Mouse (Mus musculus) spleen, postnatal 10 days (tissue): ENCODE data around the gene Gm8246.
"Not testable (repeated sequence)": the region's sequence is repeated elsewhere in the genome, so short reads cannot be mapped to it uniquely, and the experiment has no call there.

Experiments
- DNase-seq, 2 experiments: peaks; one replicate each; pipeline ENCODE4 v3.0.0; 2021 to 2022; ENCODE audit warnings: low spot score in 2 of 2

Gene Gm8246

GRCm38 (mm10) chr14:5477730-5478129 lies at the start of gene Gm8246:
Gene Gm8246, minus strand, starts transcription at chr14:5477830.
- DNase-seq, result not testable (repeated sequence)

- not testable (repeated sequence) for DNase-seq
Observed at GRCm38 (mm10) chr14:5501374-5501773, 23.7 kb upstream of the Gm8246 start, which contains the start of gene Gm3488. Gene Gm3488, plus strand, starts transcription at chr14:5501674.

GRCm38 (mm10) chr14:5483907-5484306 lies 6.3 kb upstream of the Gm8246 start, which contains the start of gene Gm3187:
Gene Gm3187, plus strand, starts transcription at chr14:5484207.
- DNase-seq, result not testable (repeated sequence)

- not testable (repeated sequence) for DNase-seq
Observed at GRCm38 (mm10) chr14:5460469-5460868, 17.2 kb downstream of the Gm8246 start.

GRCm38 (mm10) chr14:5455367-5455766 lies 22.3 kb downstream of the Gm8246 start, which contains the start of gene Gm3194:
Gene Gm3194, minus strand, starts transcription at chr14:5455467.
- DNase-seq, result not testable (repeated sequence)
